Mouse (Mus musculus): ENCODE measurements around the gene Focad.

Focad gene

GRCm38 (mm10) chr4:88155490-88156160 is 61.2 kb downstream of the Focad start:
- no peak for DNase-seq (ENCODE audit: low spot score in 2 of 2)

GRCm38 (mm10) chr4:88156961-88157360 is 62.5 kb downstream of the Focad start:
- DNase-seq (ENCODE audit: low spot score in 2 of 2), result no peak

- DNase-seq (ENCODE audit: low spot score in 2 of 2), result no peak
Observed at GRCm38 (mm10) chr4:88157644-88158043, 63.2 kb downstream of the Focad start.

DNA sequence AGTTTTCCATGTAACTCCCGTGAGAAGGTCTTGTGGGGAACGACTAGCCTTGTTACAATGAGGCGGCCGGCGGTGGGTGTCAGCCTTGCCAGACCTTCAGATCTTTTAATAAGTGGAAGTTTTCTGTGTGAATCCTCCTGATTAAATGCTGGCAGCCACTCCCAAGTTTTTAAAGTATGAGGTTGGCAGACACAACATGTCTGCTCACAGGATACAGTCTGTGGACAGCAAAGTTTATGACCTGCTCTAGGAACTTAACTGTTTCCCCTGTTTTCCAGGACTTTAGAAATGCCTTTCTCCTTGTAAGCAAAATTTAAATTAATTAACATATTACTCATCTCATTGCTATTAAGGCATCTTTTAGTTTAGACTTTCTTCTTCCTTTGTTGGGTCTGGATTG is 64.8 kb downstream of the Focad start:
- DNase-seq (ENCODE audit: low spot score in 2 of 2), result no peak

- no peak for DNase-seq (ENCODE audit: low spot score in 2 of 2)
Observed at GRCm38 (mm10) chr4:88159700-88160099, 65.3 kb downstream of the Focad start.

DNA sequence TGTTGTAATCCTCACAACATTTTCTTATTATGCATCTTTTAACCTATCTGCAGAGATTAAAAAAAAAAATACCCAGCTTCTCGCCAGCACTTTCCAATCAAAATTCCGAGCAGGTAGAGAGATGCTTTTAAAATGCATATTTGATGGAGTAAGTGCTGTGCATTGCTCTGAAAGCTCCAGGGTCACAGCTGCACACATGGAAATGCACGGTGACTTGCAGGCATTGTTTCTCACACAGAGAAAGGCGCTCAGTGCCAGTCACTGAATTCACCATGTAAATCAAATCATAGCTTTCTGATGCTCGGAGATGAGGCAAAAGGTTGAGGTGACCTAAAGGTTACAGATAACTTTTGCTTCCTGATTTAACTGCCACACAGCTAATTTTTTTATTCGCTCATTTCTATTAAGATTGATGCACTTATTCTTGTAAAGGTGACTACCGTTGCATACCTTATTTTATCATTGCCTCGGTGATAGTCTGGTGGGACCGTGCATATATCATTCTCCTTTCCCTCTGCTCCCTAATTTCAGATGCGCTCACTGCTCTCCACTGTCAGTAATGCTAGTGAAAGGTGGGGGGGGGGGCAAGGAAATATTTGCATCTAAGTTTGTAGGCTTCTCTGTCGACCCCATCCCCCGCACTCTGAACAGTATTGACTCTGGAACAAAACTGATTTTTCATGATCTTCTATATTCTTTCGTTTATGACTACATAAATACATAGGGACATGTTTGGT is 69.2 kb downstream of the Focad start:
- DNase-seq (ENCODE audit: low spot score in 2 of 2), result no peak

DNA sequence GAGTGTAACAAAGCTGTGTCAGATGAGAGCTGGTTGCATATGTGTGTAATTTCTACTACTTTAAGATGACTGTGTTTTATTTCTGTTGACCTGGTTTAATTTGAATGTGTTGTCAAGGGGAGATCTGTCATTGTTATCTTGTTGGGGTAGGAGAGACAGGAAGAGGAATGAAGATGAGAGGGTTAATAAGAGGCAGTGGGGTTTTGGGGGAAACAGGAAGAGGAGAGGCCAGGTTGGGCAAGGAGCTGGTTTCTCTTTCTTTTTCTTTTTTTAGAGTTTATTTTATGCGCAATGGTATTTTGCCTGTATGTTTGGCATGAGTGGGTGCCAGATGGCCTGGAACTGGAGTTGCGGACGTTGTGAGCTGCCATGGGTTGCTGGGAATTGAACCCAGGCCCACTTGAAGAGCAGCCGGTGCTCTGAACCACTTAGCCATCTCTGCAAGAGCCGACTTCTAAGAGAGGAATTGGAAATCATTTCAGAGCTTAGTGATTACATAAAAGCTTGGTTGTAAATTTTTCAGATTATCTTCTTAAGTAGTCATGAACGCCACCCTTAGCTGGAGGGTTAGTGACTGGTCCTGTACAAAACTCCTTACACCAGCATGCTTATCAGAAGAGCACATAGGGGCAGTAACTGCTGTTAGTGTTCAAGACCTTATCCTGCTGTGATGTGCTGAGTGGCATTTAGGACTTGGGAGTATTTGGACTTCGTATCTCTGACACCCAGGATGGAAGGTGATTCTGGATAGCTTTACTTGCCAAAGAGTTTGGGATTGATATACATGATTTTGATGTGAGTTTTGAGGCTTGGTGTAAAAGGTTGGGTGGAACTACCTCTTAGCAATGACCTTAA is 72.8 kb downstream of the Focad start:
- no peak for DNase-seq (ENCODE audit: low spot score in 2 of 2)

- DNase-seq (ENCODE audit: low spot score in 2 of 2), result no peak
Observed at GRCm38 (mm10) chr4:88175058-88175974, 80.9 kb downstream of the Focad start.

DNA sequence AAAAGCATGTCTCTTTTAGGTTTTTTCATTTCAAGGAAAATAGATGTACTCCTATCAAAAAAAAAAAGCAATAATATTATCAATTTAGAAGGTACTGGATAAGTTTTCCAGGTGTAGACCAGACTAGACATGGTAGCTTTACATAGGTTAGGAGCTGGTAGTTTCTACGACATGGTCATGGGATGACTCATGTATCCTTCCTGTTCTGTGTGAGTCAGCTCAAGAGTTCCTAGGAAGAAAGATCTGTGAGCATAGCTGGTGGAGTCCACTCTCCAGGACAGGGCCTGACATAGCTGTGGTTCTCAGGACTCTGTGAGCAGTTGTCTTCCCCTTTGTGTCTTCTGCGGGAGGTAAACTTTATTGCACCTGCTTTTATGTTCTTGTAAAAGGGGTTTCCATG is 84.9 kb downstream of the Focad start:
- DNase-seq (ENCODE audit: low spot score in 2 of 2), result no peak

DNA sequence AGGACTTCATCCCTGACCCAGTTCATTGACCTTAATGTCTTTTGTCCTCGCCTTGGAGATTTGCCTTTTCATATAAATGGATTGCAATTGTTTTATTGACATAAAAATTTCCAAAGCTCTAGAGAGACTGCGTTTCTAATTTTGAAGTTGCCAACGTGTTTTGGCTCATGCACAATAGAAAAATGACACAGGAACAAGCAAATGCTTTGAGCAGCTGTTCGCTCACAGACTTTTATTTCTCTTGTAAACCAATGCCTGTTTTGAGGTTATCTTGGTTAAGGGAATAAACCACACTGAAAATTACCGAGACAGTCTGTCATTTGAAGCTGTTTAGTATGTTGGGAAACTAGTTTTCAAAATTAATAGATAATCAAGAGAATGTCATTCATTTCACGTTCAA is 89.9 kb downstream of the Focad start:
- DNase-seq (ENCODE audit: low spot score in 2 of 2), result no peak

- no peak for DNase-seq (ENCODE audit: low spot score in 2 of 2)
Observed at GRCm38 (mm10) chr4:88185872-88186426, 91.5 kb downstream of the Focad start.

- DNase-seq (ENCODE audit: low spot score in 2 of 2), result no peak
Observed at GRCm38 (mm10) chr4:88187649-88188048, 93.2 kb downstream of the Focad start.

GRCm38 (mm10) chr4:88189495-88189894 is 95.1 kb downstream of the Focad start:
- no peak for DNase-seq (ENCODE audit: low spot score in 2 of 2)

GRCm38 (mm10) chr4:88194256-88194655 is 99.8 kb downstream of the Focad start:
- DNase-seq (ENCODE audit: low spot score in 2 of 2), result no peak

- no peak for DNase-seq (ENCODE audit: low spot score in 2 of 2)
Observed at GRCm38 (mm10) chr4:88195898-88196495, 101.6 kb downstream of the Focad start.

GRCm38 (mm10) chr4:88196500-88196912 is 102.1 kb downstream of the Focad start:
- no peak for DNase-seq (ENCODE audit: low spot score in 2 of 2)

DNA sequence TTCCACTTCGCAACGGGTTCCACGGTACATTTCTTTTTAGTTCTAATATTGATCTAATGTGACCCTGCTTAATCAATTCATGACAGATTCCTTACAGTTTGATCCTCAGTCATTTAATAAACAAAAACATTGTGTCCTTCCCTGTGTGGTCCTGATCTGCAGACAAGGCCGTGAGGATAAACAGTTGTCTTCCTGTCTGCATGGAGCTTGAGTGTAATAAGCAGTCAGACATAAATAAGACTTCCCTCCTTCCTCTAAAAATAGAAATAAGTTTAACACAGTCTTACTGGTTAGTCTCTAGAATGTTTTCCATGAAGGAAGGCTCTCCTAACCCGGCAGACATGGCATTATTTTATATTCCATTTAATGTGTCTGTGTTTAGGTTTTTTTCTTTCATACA is 102.8 kb downstream of the Focad start:
- no peak for DNase-seq (ENCODE audit: low spot score in 2 of 2)

- no peak for DNase-seq (ENCODE audit: low spot score in 2 of 2)
Observed at GRCm38 (mm10) chr4:88199186-88199585, 104.8 kb downstream of the Focad start.

DNA sequence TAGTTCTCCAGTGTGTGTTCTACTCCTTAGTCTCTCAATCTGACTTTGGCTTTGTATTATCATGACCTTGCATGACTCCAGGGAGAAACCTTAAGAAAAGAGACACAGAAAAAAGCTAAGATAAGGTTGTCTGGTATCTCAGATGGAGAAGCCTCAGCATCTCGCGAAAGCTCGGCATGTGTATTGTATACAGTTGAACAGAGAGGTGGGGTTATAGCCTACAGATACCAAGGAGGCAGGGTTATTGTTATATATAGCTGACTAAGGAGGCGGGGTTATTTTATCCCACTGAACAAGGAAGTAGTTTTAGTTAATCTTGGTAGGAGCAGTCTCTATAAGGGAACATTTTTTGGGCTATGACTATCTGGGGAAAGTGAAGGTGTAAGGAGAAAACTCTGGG is 106.6 kb downstream of the Focad start:
- DNase-seq (ENCODE audit: low spot score in 2 of 2), result no peak

DNA sequence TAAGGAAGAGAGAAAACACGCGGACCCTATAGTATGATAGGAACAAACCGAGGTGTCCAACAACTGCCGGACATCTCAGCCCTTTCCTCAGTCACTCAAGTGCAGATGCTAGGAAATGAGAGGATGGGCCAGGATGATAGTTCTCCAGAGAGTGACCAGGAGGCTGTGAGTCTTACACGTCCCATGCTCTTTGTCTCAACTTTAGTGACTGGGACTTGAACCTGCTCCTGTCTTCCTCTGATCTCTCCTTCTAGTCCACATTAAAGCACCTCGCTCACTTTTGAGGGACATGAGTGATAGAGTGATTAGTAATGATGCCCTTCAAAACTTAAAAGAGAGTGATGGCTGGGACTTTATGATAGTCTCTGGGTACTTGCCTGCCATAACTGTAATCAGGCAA is 114.2 kb downstream of the Focad start:
- DNase-seq (ENCODE audit: low spot score in 2 of 2), result no peak

GRCm38 (mm10) chr4:88209351-88209814 is 115.0 kb downstream of the Focad start:
- no peak for DNase-seq (ENCODE audit: low spot score in 2 of 2)
